ENCODE assay signal across 9 mouse cellular contexts in genomic region chr7:124681212-124681611, GRCm38 (mm10).
DNase-seq lines count a peak whose midpoint lies in the region; ATAC-seq lines count a peak whose summit lies in the region.
"Had no signal": no experiment of that assay in that cellular context is flagged by ENCODE, and none has a peak within 500 bp of the region (broad histone marks: within the 10 kb centered on the region; RNA-seq: fewer than 3 reads in every experiment).

No protein-coding gene starts in this region.

- H3K4me2 ChIP-seq in forebrain, embryonic 14.5 days (ENCODE audit: low read length): no peak overlapping the region
- no peak overlapping the region for H3K4me2 ChIP-seq in forebrain, embryonic 12.5 days
- H3K4me2 ChIP-seq: liver, embryonic 13.5 days had no signal

- no peak overlapping the region for H3K27ac ChIP-seq in forebrain, embryonic 14.5 days (ENCODE audit: low read depth, low read length)
- H3K27ac ChIP-seq in forebrain, embryonic 12.5 days: no peak overlapping the region
- H3K27ac ChIP-seq: liver, embryonic 13.5 days had no signal

- WGBS in forebrain, embryonic 14.5 days: 75% methylated on average over 10 of the region's 10 CpGs
- 89% methylated on average over 10 of the region's 10 CpGs for WGBS in forebrain, embryonic 12.5 days

- peak; percentile 55 for DNase-seq in forebrain, embryonic 14.5 days (ENCODE audit: low spot score)
- DNase-seq in frontal cortex, adult 2 months (ENCODE audit: extremely low spot score in 1 of 2, low spot score in 1 of 2): peak; percentile 79 to 85
- DNase-seq in left cerebral cortex, adult 18-20 months (ENCODE audit: low spot score in 2 of 2): peak; percentile 78 to 84
- peak; percentile 7 for DNase-seq in skeletal muscle tissue, adult 2 months (ENCODE audit: low read depth, low spot score)
- DNase-seq in spleen, adult 18-20 months: no peak
- no peak for DNase-seq in heart, adult 11 months
- no peak for DNase-seq in kidney, postnatal 4 days
- DNase-seq: liver, embryonic 13.5 days had no signal

- no peaks in the 10 kb centered on the region for H3K27me3 ChIP-seq in forebrain, embryonic 14.5 days (replicated peaks; ENCODE audit: control insufficient read depth, insufficient read depth, low read length)
- H3K27me3 ChIP-seq in forebrain, embryonic 12.5 days: no peaks in the 10 kb centered on the region
- H3K27me3 ChIP-seq: liver, embryonic 13.5 days had no signal

- no peak overlapping the region for H3K4me3 ChIP-seq in forebrain, embryonic 14.5 days (ENCODE audit: low read depth, low read length)
- H3K4me3 ChIP-seq in forebrain, embryonic 12.5 days (replicated peaks): no peak overlapping the region
- H3K4me3 ChIP-seq: liver, embryonic 13.5 days had no signal

- H3K4me1 ChIP-seq in forebrain, embryonic 14.5 days (ENCODE audit: control insufficient read depth, insufficient read depth, low read length): no peaks in the 10 kb centered on the region
- H3K4me1 ChIP-seq in forebrain, embryonic 12.5 days: no peaks in the 10 kb centered on the region
- H3K4me1 ChIP-seq: liver, embryonic 13.5 days had no signal

- ATAC-seq in forebrain, embryonic 14.5 days: peak; percentile 54; the same call in 1 of the 2 replicates
- no peak for ATAC-seq in forebrain, embryonic 12.5 days (ENCODE audit: low FRiP score)

- no peak overlapping the region for H3K9ac ChIP-seq in forebrain, embryonic 14.5 days (ENCODE audit: low read length)
- no peak overlapping the region for H3K9ac ChIP-seq in forebrain, embryonic 12.5 days
- H3K9ac ChIP-seq: liver, embryonic 13.5 days had no signal

- H3K36me3 ChIP-seq in forebrain, embryonic 14.5 days (ENCODE audit: control insufficient read depth, insufficient read depth, low read length): no peaks in the 10 kb centered on the region
- H3K36me3 ChIP-seq in forebrain, embryonic 12.5 days (replicated peaks): no peaks in the 10 kb centered on the region
- H3K36me3 ChIP-seq: liver, embryonic 13.5 days had no signal

- H3K9me3 ChIP-seq in forebrain, embryonic 14.5 days (replicated peaks; ENCODE audit: control insufficient read depth, low read length): no peaks in the 10 kb centered on the region
- no peaks in the 10 kb centered on the region for H3K9me3 ChIP-seq in forebrain, embryonic 12.5 days
- H3K9me3 ChIP-seq: liver, embryonic 13.5 days had no signal

Comparison
In these comparisons a context has a peak if more than half of its experiments do, and no peak if none do; other contexts are left out.
1. DNase-seq: peak in forebrain, embryonic 14.5 days (single experiment), frontal cortex, adult 2 months (2 of 2), left cerebral cortex, adult 18-20 months (2 of 2) and skeletal muscle tissue, adult 2 months (single experiment); none in spleen, adult 18-20 months (0 of 2), heart, adult 11 months (single experiment) and kidney, postnatal 4 days (0 of 2).